Mouse (Mus musculus) layer of hippocampus, postnatal 25 days (tissue): ENCODE measurements around the gene Esrrg. TPM values are rescaled to one million over a fixed set of nuclear protein-coding genes. Genes with fewer than 3 reads are reported as not detected.

ENCODE experiments used
- DNase-seq, 2 experiments: peaks; one replicate each; pipeline ENCODE4 v3.0.0; 2022; ENCODE audit warnings: mixed read lengths in 2 of 2, low spot score in 1 of 2; ENCODE audit errors: extremely low spot score in 1 of 2
- total RNA-seq, 2 experiments: library from RNA; stranded (reverse); gene quantifications; 2 replicates each; pipeline ENCODE4 v1.2.3; 2021

Esrrg gene
- total RNA-seq, 2 experiments from 2014 or later: 12.0 to 12.6 TPM

DNA sequence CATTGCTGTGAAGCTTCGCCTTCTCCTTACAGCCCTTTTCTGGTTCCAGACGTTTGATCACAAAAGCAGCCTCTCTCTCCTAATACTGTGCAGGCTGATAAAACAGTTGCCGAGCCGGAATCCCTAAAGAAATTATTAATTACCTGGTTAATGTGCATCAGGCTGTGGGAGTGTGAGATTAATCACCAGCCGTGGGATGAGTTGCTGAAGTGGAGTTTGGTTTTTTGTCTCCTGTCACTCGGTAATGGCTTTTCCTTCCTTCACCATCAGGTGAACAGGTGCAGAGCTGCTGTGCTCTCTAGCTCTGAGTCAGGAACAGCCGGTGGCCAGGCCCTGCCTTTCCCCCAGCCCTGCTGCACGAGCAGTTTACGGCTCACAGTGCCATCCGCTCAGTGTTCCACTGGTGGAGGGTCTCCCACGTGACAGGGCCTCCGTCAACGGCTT lies 212.8 kb downstream of the Esrrg start:
- no peak for DNase-seq

- no peak for DNase-seq
These were observed 214.8 kb downstream of the Esrrg start for GRCm38 (mm10) chr1:187823351-187823750.

- DNase-seq: no peak
These were observed 217.0 kb downstream of the Esrrg start for GRCm38 (mm10) chr1:187825421-187826097.

- no peak for DNase-seq
These were observed 217.5 kb downstream of the Esrrg start for GRCm38 (mm10) chr1:187826140-187826539.

DNA sequence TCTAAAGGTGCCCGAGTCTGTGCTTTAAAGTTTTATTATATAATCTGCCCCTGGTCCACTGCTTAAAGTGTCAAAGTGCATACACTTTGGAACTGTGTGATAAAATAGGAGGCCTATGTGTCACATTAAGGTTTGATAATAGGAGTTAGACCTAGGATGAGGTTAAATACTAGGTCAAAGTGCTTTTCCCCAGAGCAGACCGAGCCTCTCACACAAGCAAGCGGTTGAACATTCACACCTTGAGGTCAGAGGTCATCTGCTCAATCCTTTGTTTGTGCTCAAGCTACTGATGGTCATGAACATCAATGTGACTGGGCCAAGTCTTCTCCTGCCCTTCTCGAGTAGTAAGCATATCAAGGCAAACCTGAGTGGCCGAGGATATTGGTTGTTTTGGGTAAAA lies 218.3 kb downstream of the Esrrg start:
- DNase-seq: no peak

DNA sequence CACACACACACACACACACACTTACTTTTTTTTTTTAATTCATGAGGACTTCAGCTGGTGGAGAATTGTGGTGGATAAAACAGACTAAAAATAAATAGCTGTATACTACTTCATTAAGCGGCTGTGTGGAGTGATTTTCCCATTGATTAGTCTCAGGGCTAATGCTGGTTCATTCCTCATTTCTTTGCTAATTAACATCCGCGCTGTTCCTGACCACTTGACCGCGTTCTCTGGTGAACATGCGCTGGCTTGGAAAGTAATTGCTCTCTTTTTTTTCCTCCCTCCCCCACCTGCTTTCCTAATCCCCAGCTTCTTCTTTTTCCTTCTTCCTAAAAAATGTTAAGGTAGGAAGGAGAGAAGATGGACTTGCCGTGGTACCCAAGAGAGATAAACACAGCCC lies 222.3 kb downstream of the Esrrg start:
- no peak for DNase-seq

DNA sequence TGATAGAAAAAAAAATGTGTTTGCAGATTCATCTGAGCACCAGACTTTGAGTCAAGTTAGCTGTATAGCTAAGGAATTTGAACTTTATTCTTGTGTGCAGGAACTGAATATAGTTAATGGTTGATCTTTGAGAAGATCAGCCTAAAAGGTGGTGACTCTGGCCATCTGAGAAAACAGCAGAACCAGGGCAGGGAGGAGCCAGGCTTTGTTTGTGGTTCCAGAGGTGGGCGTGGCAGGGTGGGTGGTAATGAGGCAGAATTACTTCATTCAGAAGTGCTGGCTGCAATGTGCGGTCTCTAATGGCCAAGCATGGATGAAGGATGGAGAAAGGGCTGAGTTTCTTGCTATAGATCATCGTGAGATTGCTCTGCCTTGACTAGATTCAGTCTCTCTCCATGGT lies 224.3 kb downstream of the Esrrg start:
- DNase-seq: no peak

DNA sequence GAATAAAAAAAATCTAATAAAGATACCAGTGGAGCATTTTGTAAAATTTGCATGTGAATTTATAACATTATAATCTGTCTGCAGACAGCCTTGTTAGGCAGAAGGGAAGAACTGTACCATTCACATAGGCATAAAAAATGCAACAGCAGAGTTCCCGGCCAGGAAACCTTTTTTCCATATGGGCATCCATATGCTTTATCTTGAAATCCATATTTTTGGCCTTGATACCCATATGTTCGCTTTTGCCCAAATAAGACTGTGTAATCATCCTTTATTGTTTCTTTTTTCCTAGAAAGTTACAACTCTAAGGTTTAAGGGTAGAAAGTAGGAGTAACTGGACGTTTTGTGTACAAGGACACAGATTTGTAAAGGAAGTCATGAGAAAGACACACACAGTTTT lies 226.0 kb downstream of the Esrrg start:
- no peak for DNase-seq

DNA sequence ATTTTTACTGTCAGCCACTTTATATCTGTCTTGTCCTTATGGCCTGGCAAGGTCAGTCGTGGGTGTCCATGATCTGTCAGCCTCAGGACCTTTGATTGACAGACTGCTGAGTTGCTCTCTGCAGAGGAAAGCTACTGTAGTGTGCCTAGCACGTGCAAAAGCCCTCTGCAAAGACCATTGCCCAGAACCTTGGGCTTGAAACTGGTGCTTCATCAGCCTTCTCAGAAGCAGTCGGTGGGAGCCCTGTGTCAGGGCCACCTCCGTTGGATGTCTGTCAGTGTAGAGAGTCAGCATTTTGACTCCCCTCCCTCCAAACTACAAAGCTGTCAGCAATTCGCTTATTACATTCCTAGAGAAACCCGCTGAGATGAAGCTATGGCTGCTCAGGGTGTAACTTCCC lies 227.8 kb downstream of the Esrrg start:
- no peak for DNase-seq

- no peak for DNase-seq
These were observed 228.3 kb downstream of the Esrrg start for GRCm38 (mm10) chr1:187836876-187837275.

GRCm38 (mm10) chr1:187841629-187842028 lies 233.0 kb downstream of the Esrrg start:
- no peak for DNase-seq

DNA sequence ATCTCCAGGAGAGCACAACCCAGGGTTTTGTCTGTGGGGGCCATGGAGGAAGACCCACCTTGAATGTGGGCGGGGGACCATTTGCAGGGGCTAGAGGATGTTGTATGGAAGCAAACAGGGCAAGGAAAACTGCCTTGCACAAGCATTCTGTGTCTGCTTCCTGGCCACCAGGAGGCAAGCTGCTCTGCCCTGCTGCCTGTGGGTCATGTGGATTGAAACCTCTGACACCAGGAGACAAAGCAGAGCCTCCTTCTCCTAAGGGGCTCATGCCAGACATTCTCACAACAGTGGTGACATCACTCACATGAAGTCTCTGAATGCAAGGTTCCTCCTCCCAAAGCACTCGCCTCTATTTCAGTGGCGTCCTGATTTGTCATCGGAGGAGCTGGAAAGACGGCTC lies 234.1 kb downstream of the Esrrg start:
- DNase-seq: no peak

- DNase-seq: no peak
These were observed 245.6 kb downstream of the Esrrg start for GRCm38 (mm10) chr1:187854148-187854547.

DNA sequence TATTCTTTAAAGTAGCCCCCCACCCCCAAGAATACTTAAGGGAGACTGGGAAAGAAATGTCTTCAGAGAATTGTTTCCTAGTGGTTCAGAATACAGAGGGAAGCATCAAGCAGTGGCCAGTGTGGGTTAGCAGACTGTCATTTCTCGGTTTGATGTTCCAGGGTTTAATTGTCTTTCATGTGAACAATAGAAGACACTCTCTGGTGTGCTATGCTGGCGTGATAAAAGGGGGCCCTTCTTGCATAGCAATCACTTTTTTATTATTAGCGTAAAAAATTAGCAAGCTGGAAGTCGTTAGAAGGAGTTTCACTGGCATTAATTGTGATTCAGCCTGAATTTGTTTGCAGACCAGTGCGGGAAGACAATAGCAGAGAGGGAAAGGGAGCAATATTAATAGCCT lies 253.7 kb downstream of the Esrrg start:
- DNase-seq: no peak

GRCm38 (mm10) chr1:187868427-187868826 lies 259.8 kb downstream of the Esrrg start:
- DNase-seq: no peak

- no peak for DNase-seq
These were observed 263.6 kb downstream of the Esrrg start for GRCm38 (mm10) chr1:187872208-187872607.

DNA sequence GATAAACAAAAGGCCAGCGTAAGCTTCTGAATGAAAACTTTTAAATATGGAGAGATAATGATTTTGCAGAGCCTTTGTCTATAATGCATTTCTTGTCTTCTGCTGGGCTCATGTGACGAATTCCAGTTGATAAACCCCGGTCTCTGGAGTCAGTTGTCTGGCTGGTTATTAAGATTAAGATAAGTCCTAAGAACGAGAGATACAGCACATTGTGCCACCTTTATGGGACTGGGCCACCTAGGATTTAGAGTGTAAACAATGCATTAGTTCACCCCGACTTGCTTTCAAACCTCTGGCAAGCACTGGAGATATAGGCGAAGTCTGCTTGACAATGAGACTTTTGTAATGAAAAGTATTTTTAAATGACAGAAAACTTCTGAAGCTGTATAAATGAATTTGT lies 264.2 kb downstream of the Esrrg start:
- no peak for DNase-seq

- no peak for DNase-seq
These were observed 265.2 kb downstream of the Esrrg start for GRCm38 (mm10) chr1:187873770-187874169.

GRCm38 (mm10) chr1:187887270-187887669 lies 278.7 kb downstream of the Esrrg start:
- DNase-seq: no peak

DNA sequence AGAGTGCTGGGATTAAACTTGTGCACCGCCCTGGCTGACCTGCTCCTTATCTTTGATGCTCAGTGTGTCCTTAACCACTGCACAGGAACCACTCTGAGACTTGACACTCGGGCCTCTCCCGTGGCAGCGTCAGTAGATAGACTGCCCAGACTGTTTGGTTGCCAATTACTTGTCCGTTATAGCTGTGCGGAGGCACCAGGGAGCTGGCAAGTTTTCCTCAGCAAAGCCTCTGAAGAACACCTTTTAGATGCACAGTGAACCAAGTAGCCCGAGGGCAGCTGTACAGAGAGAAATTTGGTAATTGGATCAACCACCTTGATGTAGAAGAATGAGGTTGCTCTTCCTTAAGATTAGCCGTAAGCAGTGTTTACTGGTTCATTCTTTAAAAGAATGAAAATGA lies 279.6 kb downstream of the Esrrg start:
- no peak for DNase-seq

- DNase-seq: no peak
These were observed 280.5 kb downstream of the Esrrg start for GRCm38 (mm10) chr1:187889096-187889495.

- no peak for DNase-seq
These were observed 282.7 kb downstream of the Esrrg start for GRCm38 (mm10) chr1:187891262-187891661.

GRCm38 (mm10) chr1:187895459-187895858 lies 286.9 kb downstream of the Esrrg start:
- no peak for DNase-seq
